Mouse (Mus musculus) left cerebral cortex, adult 6 months (tissue): ENCODE data around the gene Lrpprc. TPM values are rescaled to one million over a fixed set of nuclear protein-coding genes. Genes with fewer than 3 reads are reported as not detected.

ENCODE experiments used
- long read RNA-seq, 2 experiments: library from polyadenylated mRNA; unstranded; transcript quantifications; one replicate each; pipeline ENCODE4 v2.0.0; 2019 to 2020
- polyA plus RNA-seq: library from polyadenylated mRNA; unstranded; fragments of <200 nt; fragmentation: Nextera tagmentation; gene quantifications from 2 replicates; pipeline ENCODE4 v1.2.3, GENCODE M21; 2021

The Lrpprc gene
- 14.9 and 18.9 TPM in 2 replicates for polyA plus RNA-seq
- long read RNA-seq, experiment 1, full-length matches to known transcripts: 109 of 165 reads
- long read RNA-seq, experiment 1, partial matches to known transcripts: 31 of 165 reads
- long read RNA-seq, experiment 1, other reads (novel, unspliced or antisense): 25 of 165 reads
- long read RNA-seq, experiment 2, full-length matches to known transcripts: 14 of 55 reads
- long read RNA-seq, experiment 2, partial matches to known transcripts: 38 of 55 reads
- long read RNA-seq, experiment 2, other reads (novel, unspliced or antisense): 3 of 55 reads

GRCm38 (mm10) chr17:84790447-84791098 lies at the start of gene Lrpprc:
Gene Lrpprc, minus strand, starts transcription at chr17:84790789.

GRCm38 (mm10) chr17:84682734-84683717 lies 107.6 kb downstream of the Lrpprc start, which contains the start of gene Abcg5:
Gene Abcg5, minus strand, starts transcription at chr17:84683011.

DNA sequence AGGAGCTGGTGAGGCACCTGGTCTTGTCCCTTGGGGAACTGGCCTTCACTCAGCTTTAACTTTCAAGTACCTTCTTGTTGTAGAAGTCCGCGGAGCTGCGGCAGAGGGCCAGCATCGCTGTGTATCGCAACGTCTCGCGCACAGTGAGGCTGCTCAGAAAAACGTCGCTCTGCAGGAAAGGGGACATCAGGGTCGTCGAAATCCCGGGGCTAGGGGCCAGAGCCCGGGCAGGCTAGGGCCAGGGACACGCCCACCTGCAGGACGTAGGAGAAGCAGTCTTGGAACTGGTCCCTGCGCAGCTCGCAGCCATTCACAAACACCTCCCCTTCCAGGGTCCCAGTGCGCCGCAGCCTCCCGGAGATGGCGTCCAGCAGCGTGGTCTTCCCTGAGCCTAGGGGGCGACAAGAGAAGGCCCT lies 114.6 kb downstream of the Lrpprc start, which contains the start of gene Abcg8:
Gene Abcg8 (plus strand): TSS at position 352 of the 416 bp plus-strand sequence.

Other genes starting within 250 kb of the Lrpprc start
- gene Dync2li1, start 164.3 kb downstream of the Lrpprc start, polyA plus RNA-seq: 30.3 and 34.3 TPM in 2 replicates
- gene Abcg8, start 114.5 kb downstream of the Lrpprc start, polyA plus RNA-seq: not detected in 2 replicates
- not detected in 2 replicates for gene Abcg5, start 107.8 kb downstream of the Lrpprc start, polyA plus RNA-seq
- 17.1 and 73.0 TPM in 2 replicates for gene Ppm1b, start 166.0 kb upstream of the Lrpprc start, polyA plus RNA-seq
- 0.05 TPM in 1 of 2 replicates, not detected in the other for gene Slc3a1, start 237.6 kb upstream of the Lrpprc start, polyA plus RNA-seq